Mouse (Mus musculus): ENCODE data around the gene Hpd. TPM values are rescaled to one million over a fixed set of nuclear protein-coding genes. Genes with fewer than 3 reads are reported as not detected.

Gene Hpd
- polyA plus RNA-seq, 1 experiment from 2014 or later, result not detected

DNA sequence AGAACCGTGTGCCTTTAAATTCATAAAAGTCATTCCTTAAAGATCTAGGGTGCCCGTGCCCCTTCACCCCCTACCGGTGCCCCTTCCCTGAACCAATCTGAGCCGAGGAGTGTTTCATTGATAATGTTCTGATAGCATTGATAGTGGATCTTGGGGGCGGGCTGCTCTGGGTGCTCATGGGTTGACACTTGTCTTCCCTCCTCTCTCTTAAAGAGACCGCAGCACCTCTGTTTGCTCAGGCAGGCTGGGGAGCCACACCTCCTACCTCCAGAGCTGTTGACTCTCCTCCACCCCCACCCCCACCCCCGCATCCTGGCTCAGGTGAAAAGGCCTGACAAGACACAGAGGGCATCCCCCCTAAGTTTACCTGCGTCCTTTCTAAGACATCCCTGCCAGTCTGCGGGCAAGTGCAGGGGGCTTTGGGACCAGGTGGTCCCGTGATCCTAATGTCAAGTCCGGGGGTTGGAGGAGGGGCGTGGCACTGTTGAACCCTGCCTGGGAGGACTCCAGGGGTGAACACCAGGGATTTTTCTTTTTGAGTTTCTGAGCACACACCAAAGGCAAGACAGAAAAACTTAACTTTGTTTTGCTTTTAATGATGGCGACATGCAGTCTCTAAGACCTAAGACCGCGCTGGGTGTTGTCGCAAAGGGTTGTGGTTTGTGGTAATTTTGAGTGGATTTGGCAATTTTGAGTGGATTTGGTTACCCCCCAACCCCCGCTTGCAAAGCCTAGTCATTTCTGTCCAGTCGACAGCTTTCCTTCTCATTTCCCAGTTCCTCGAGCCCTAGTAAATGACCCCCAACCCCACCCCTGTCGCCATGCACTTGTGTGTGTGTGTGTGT lies 37.6 kb downstream of the Hpd start:
- ATAC-seq (ENCODE audit: low FRiP score) (no peak), DNase-seq (ENCODE audit: low spot score) (no peak)
- H3K27me3 ChIP-seq (ENCODE audit: control insufficient read depth, insufficient read depth, low read length), result no peaks in the 10 kb centered on the region
- WGBS, result 40% methylated on average over 20 of the region's 20 CpGs
- H3K4me3 ChIP-seq (replicated peaks; ENCODE audit: low read length), result peak overlapping the region; percentile 91
- H3K4me1 ChIP-seq (replicated peaks; ENCODE audit: control insufficient read depth, insufficient read depth, low read length), result peaks cover 33% of the 10 kb centered on the region
- peak overlapping the region; percentile 100 for H3K4me2 ChIP-seq (replicated peaks)
- no peaks in the 10 kb centered on the region for H3K9me3 ChIP-seq (ENCODE audit: control insufficient read depth, low read length)
- H3K27ac ChIP-seq, result no peak overlapping the region
- peaks cover 32% of the 10 kb centered on the region for H3K36me3 ChIP-seq (replicated peaks; ENCODE audit: control insufficient read depth, insufficient read depth)
- H3K9ac ChIP-seq, result peak overlapping the region; percentile 100

- Histone ChIP-seq H3K36me3 (replicated peaks; ENCODE audit: control insufficient read depth, insufficient read depth) (peaks cover 29% of the 10 kb centered on the region), H3K27me3 (ENCODE audit: control insufficient read depth, insufficient read depth, low read length) (no peaks in the 10 kb centered on the region), H3K9ac (peak overlapping the region; percentile 100), H3K4me3 (replicated peaks; ENCODE audit: low read length) (peak overlapping the region; percentile 91), H3K4me1 (replicated peaks; ENCODE audit: control insufficient read depth, insufficient read depth, low read length) (peaks cover 25% of the 10 kb centered on the region), H3K27ac (0 out of 2 replicates have a peak overlapping the region, but pooled peaks have one; percentile 99), H3K9me3 (ENCODE audit: control insufficient read depth, low read length) (no peaks in the 10 kb centered on the region), H3K4me2 (replicated peaks) (peak overlapping the region; percentile 100)
- DNase-seq (ENCODE audit: low spot score), result no peak
- WGBS, result 5% methylated on average over 17 of the region's 17 CpGs
- no peak for ATAC-seq (ENCODE audit: low FRiP score)
Measured at GRCm38 (mm10) chr5:123143971-123144745, 38.4 kb downstream of the Hpd start.

DNA sequence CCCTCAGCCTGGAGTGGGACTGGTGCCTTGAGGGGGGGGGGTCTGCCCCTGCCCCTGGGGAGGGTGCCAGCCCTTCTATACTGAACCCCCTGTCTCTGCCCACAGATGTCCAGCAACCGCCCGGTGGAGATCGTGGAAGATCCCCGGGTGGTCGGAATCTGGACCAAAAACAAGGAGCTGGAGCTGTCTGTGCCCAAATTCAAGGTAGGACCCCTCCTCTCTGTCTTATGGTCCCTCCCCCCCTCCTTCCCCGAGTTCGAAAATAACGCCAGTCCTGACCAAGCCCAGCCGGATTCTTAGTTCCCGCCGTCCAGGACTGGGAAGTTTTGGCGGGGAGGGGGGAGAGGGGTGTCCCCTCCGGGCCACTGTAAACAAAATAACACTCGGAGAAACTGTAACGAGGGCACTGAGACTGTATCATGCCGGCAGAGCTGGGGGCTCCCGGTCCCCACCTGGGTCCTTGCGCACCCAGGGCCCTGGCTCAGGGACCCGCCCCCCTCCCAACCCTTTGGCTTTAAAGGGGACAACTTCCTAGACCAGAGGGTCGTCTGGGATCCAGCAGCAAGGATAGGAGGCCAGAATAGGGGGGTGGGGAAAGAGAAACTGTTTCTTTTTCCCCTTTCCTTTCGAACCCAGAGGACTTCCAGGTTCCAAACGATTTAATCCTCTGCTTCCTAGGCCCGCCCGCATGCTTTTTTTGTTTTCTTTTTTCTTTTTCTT lies 39.1 kb downstream of the Hpd start:
- Histone ChIP-seq H3K4me3 (replicated peaks; ENCODE audit: low read length) (peak overlapping the region; percentile 91), H3K9ac (peak overlapping the region; percentile 100), H3K4me1 (replicated peaks; ENCODE audit: control insufficient read depth, insufficient read depth, low read length) (peaks cover 24% of the 10 kb centered on the region), H3K9me3 (ENCODE audit: control insufficient read depth, low read length) (no peaks in the 10 kb centered on the region), H3K4me2 (replicated peaks) (peak overlapping the region; percentile 100), H3K27ac (peak overlapping the region; percentile 99), H3K27me3 (ENCODE audit: control insufficient read depth, insufficient read depth, low read length) (no peaks in the 10 kb centered on the region), H3K36me3 (replicated peaks; ENCODE audit: control insufficient read depth, insufficient read depth) (peaks cover 23% of the 10 kb centered on the region)
- ATAC-seq (ENCODE audit: low FRiP score), result no peak
- DNase-seq (ENCODE audit: low spot score), result peak; percentile 62
- under 1% methylated on average over 24 of the region's 24 CpGs for WGBS

DNA sequence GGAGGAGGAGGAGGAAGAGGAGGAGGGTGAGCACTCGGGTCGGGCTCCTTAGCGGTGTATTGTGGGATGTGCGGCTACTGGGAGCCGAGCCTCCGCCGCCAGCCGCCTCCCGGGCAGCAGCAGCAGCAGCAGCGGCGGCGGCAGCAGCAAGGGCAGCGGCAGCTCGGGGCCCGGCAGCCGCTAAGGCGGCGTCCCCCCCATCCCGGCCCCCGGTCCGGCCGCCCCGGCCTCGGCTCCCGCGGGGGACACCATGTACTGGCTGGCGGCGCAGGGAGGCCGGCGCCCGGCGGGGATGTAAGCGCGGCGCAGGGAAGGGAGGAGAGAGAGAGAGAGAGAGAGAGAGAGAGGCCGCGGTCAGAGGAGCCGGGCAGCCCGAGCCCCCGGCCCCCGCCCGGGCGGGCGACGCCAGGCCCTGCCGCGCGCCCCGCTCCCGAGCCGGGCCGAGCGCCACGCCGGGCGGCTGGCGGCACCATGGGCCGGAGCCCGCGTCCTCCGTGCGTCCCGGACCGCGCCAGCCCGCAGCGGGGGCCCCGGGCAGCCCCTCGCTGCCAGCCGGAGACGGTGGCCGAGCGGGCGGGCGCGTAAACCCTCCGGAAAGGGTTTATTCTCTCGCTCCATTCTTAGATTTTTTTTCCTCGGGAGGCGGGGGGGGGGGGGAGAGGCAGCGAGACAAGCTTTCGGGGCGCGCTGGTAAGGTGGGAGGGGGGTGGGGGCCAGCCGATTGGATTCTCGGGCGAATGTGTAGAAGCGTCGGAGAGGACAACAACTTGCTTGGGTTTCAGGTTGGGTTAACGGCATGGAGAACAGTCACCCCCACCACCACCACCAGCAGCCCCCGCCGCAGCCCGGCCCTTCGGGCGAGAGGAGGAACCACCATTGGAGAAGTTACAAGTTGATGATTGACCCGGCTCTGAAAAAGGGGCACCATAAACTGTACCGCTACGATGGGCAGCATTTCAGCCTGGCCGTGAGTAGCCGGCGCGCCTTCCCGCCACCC lies 40.1 kb downstream of the Hpd start, which contains the start of gene Setd1b:
Gene Setd1b, plus strand, starts transcription at position 33 of the 997 bp plus-strand sequence.
- Histone ChIP-seq H3K9me3 (ENCODE audit: control insufficient read depth, low read length) (no peaks in the 10 kb centered on the region), H3K4me2 (replicated peaks) (peak within 1 kb of the TSS; percentile 100), H3K4me1 (replicated peaks; ENCODE audit: control insufficient read depth, insufficient read depth, low read length) (peaks cover 24% of the 10 kb centered on the region), H3K27ac (peak within 1 kb of the TSS; percentile 99), H3K36me3 (replicated peaks; ENCODE audit: control insufficient read depth, insufficient read depth) (peaks cover 17% of the 10 kb centered on the region), H3K9ac (peak within 1 kb of the TSS; percentile 100), H3K27me3 (ENCODE audit: control insufficient read depth, insufficient read depth, low read length) (no peaks in the 10 kb centered on the region), H3K4me3 (replicated peaks; ENCODE audit: low read length) (peak within 1 kb of the TSS; percentile 91)
- DNase-seq (ENCODE audit: low spot score) (peak; percentile 59), ATAC-seq (ENCODE audit: low FRiP score) (0 out of 2 replicates have a peak, but pooled peaks have one; percentile 17)
- WGBS, result under 1% methylated on average over 59 of the region's 103 CpGs

DNA sequence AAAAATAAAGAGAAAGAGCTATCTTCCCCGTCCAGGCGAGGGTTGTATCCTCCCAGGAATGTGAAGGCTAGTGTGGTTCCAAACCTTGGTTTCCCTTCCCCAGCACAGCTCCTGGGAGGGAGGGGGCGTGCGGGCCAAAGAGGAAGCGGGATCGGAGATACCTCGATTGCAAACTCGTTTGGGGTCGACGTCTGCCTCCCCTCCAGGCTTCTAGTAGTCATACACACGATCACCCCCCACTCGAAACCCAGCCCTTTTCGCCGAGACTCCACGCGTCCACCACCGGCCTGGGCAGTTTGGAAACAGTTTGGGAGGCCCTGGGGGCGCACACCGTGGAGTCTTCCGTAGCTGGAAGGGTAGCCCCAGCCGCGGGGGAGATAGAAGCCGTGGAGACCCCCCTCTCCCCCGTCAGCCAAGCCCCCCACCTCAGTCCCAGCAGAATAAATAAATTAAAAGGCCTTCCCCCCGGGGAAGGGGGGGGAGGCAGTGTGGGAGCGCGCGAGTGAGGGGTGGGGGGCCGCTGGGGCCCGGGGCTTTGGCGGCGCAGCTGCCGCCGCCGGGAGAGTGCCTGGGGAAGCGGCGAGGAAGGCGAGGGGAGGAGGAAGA lies 40.9 kb downstream of the Hpd start:
- Histone ChIP-seq H3K4me1 (replicated peaks; ENCODE audit: control insufficient read depth, insufficient read depth, low read length) (peaks cover 32% of the 10 kb centered on the region), H3K27me3 (ENCODE audit: control insufficient read depth, insufficient read depth, low read length) (no peaks in the 10 kb centered on the region), H3K4me2 (replicated peaks) (peak overlapping the region; percentile 100), H3K27ac (peak overlapping the region; percentile 99), H3K9me3 (ENCODE audit: control insufficient read depth, low read length) (no peaks in the 10 kb centered on the region), H3K9ac (peak overlapping the region; percentile 100), H3K36me3 (replicated peaks; ENCODE audit: control insufficient read depth, insufficient read depth) (peaks cover 16% of the 10 kb centered on the region), H3K4me3 (replicated peaks; ENCODE audit: low read length) (peak overlapping the region; percentile 91)
- ATAC-seq (ENCODE audit: low FRiP score) (no peak; the same call in 1 of the 2 replicates), DNase-seq (ENCODE audit: low spot score) (no peak)
- WGBS, result 0% methylated on average over 30 of the region's 38 CpGs

DNA sequence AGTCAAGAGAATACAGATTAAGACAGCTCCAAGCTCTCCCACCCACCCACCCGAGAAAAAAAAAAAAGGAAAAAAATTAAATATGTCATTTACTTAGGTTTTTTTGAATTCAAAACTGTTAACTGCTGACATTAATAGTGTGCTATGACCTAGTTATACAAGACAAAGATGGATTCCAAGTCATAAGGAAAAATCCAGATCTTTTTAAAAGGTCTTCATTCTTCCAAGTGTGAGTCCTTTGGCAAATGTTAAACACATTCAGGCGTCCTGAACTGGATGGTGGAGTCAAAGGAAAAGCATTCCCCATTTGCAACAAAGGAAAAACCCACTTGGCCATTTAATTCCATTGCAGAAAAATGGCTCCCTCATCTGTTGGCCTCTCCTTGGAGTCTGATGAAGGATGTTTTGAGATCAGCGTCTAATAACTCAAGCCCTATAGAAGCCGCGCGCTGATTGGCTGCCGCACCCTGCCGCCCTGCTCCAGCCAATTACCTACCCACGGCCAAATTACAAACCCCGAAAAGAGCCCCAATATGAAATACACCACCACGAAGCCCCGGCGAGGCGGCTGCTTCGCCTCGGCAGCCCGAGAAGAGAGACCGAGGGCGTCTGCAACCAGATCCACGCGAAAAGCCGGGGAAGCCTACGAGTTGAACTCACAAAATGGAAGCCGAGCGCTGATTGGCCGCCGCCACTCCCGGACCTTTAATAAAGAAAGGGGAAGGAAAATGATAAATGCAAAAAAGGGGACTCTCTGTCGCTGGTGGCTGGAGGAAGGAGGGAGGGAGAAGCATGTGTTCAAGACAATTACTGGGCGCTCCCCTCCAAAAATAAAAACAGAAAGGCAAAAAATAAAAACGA lies 41.6 kb downstream of the Hpd start:
- Histone ChIP-seq H3K9ac (peak overlapping the region; percentile 100), H3K4me3 (replicated peaks; ENCODE audit: low read length) (peak overlapping the region; percentile 91), H3K36me3 (replicated peaks; ENCODE audit: control insufficient read depth, insufficient read depth) (0 out of 2 replicates have a peak, but pooled peaks cover 14% of the 10 kb centered on the region), H3K4me1 (replicated peaks; ENCODE audit: control insufficient read depth, insufficient read depth, low read length) (peaks cover 36% of the 10 kb centered on the region), H3K4me2 (replicated peaks) (peak overlapping the region; percentile 100), H3K27ac (peak overlapping the region; percentile 99), H3K27me3 (ENCODE audit: control insufficient read depth, insufficient read depth, low read length) (no peaks in the 10 kb centered on the region), H3K9me3 (ENCODE audit: control insufficient read depth, low read length) (no peaks in the 10 kb centered on the region)
- peak; percentile 96 for DNase-seq (ENCODE audit: low spot score)
- WGBS, result under 1% methylated on average over 31 of the region's 31 CpGs
- peak; percentile 66 for ATAC-seq (ENCODE audit: low FRiP score)

DNA sequence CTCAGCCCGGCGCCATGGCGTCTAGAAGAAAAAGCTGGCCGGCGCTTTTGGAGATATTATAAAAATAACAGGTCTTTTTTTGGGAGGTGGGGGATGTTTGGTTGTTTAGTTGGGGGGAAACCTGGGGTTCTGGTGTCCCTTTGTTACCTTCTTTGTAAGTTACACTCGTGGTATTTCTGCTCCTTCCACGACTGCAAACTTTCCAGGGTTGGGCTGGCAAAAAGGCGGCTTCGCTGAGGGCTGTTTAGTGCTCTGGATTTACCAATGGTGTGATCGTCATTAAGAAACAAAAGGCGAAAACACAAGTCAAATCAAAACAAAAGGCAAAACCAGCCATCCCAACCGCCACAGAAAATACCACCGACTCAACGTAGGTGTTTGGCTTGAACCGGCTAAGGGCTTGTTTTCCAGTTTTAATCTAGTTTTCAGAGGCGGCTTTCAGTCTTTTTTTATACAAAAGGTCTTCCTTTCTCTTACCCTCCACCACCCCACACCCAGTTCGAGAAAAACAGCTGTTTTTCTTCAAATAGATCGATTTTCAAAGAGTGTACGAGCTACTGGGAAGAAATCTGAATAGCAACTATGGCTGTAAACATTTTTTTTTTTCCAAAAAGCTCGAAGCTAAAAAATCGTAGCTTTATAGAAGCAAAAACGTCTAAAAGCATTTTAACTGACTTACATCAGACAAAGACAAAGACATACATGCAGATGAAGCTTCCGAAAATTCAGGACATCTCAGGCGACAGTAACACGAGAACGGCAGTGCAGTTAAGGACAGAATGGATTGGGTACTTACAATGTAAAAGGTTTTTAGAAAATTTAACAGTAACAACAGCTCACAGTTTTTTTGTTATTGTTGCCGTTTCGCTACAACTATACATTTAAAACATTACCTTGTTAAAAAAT lies 42.6 kb downstream of the Hpd start:
- Histone ChIP-seq H3K9ac (peak overlapping the region; percentile 100), H3K27me3 (ENCODE audit: control insufficient read depth, insufficient read depth, low read length) (no peaks in the 10 kb centered on the region), H3K9me3 (ENCODE audit: control insufficient read depth, low read length) (no peaks in the 10 kb centered on the region), H3K4me2 (replicated peaks) (peak overlapping the region; percentile 100), H3K4me1 (replicated peaks; ENCODE audit: control insufficient read depth, insufficient read depth, low read length) (peaks cover 36% of the 10 kb centered on the region), H3K36me3 (replicated peaks; ENCODE audit: control insufficient read depth, insufficient read depth) (peaks cover 24% of the 10 kb centered on the region), H3K27ac (peak overlapping the region; percentile 99), H3K4me3 (replicated peaks; ENCODE audit: low read length) (peak overlapping the region; percentile 91)
- DNase-seq (ENCODE audit: low spot score) (peak; percentile 60), ATAC-seq (ENCODE audit: low FRiP score) (no peak)
- under 1% methylated on average over 28 of the region's 28 CpGs for WGBS

All from hindbrain, embryonic 14.5 days (tissue).